Comparison of ENCODE assay signal across 32 mouse cellular contexts in the genomic region with DNA sequence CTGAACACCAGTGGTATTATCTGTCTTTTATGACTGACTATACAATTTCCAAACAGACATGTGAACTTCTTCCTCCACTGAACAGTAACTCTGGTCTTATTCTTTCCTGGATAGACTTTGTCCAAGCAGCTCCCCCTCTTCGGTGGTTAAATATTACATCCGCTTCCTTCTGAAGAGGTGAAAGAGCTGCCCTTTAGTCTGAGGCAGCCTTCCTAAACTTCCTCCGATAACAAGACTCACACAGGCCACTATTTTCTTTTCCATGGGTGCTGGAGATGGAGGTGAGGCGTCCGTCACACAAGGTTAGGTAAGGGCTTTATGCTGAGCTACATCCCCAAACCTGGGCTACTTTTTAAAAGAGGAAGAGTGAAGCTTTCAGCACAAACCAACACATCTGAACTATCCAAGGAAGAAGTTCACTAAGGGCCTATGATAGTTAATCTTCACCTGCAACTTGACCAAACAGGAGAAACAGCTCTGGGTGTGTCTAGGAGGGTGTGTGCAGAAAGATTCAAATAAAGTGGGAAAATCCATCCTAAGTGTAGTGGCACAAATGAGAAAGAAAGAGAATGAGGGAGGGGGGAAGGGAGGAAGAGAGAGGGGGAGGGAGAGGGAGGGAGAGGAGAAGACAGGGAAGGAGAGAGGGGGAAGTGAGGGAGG. TPM values are rescaled to one million over a fixed set of nuclear protein-coding genes. Genes with fewer than 3 reads are reported as not detected.
DNase-seq lines count a peak whose midpoint lies in the region; ATAC-seq and TF ChIP-seq lines count a peak whose summit lies in the region.
"Had no signal": no experiment of that assay in that cellular context is flagged by ENCODE, and none has a peak within 500 bp of the region (broad histone marks: within the 10 kb centered on the region; RNA-seq: fewer than 3 reads in every experiment).

No protein-coding gene starts in this region.

- H3K9me3 ChIP-seq in intestine, embryonic 16.5 days (ENCODE audit: control insufficient read depth, low read length): no peaks in the 10 kb centered on the region
- H3K9me3 ChIP-seq in stomach, postnatal 0 days (ENCODE audit: control insufficient read depth, low read length): no peaks in the 10 kb centered on the region
- H3K9me3 ChIP-seq: embryonic facial prominence, embryonic 12.5 days; heart, embryonic 10.5 days; liver, embryonic 13.5 days had no signal

- TF ChIP-seq POLR2A in heart, adult 2 months (IDR thresholded peaks at IDR 0.05; ENCODE audit: insufficient read depth, low read depth, low read length): no peak

- DNase-seq in kidney, adult 9 months: peak; percentile 92
- DNase-seq in kidney, postnatal 25 days: peak; percentile 45 to 63
- DNase-seq in stomach, postnatal 0 days (ENCODE audit: low spot score): no peak
- no peak for DNase-seq in T-cell, adult 2 months (ENCODE audit: low spot score)
- no peak for DNase-seq in cerebellum, adult 9-10 months
- DNase-seq in heart, adult 2 months: no peak
- DNase-seq: adrenal gland, adult 2 months; cerebellum, adult 11-12 months; cerebellum, postnatal 25 days; gastrocnemius, adult 2 months; heart, postnatal 4 days; layer of hippocampus, adult 9-11 months; liver, embryonic 13.5 days; lung, embryonic 14.5 days; midbrain, embryonic 14.5 days; right cerebral cortex, postnatal 25 days had no signal

- H3K79me2 ChIP-seq in heart, adult 2 months (replicated peaks; ENCODE audit: control insufficient read depth, insufficient read depth, low read length): no peaks in the 10 kb centered on the region

- H3K36me3 ChIP-seq in intestine, embryonic 16.5 days (ENCODE audit: control insufficient read depth, insufficient read depth, low read length): no peaks in the 10 kb centered on the region
- no peaks in the 10 kb centered on the region for H3K36me3 ChIP-seq in stomach, postnatal 0 days (ENCODE audit: control insufficient read depth, insufficient read depth, low read length)
- H3K36me3 ChIP-seq in heart, adult 2 months (ENCODE audit: control insufficient read depth, insufficient read depth, low read length): no peaks in the 10 kb centered on the region
- H3K36me3 ChIP-seq: embryonic facial prominence, embryonic 12.5 days; heart, embryonic 10.5 days; liver, embryonic 13.5 days had no signal

- no peak overlapping the region for H3K9ac ChIP-seq in intestine, embryonic 16.5 days (ENCODE audit: low read depth, low read length)
- H3K9ac ChIP-seq in stomach, postnatal 0 days (ENCODE audit: low read length): no peak overlapping the region
- no peak overlapping the region for H3K9ac ChIP-seq in heart, adult 2 months (ENCODE audit: low read depth, low read length)
- H3K9ac ChIP-seq: embryonic facial prominence, embryonic 12.5 days; hindbrain, embryonic 14.5 days; liver, embryonic 13.5 days; lung, embryonic 14.5 days had no signal

- intact Hi-C loops in heart, adult 2 months (cut with DNase I): no loop called here

- no peak for TF ChIP-seq CTCF in stomach, postnatal 0 days (IDR thresholded peaks at IDR 0.05; ENCODE audit: low read depth)
- TF ChIP-seq CTCF in heart, adult 2 months (IDR thresholded peaks at IDR 0.05): no peak

- peaks cover 5% of the 10 kb centered on the region; the same call in 1 of the 2 replicates for H3K4me1 ChIP-seq in intestine, embryonic 16.5 days (ENCODE audit: control insufficient read depth, insufficient read depth, low read length)
- H3K4me1 ChIP-seq in stomach, postnatal 0 days (replicated peaks; ENCODE audit: control insufficient read depth, insufficient read depth): no peaks in the 10 kb centered on the region
- H3K4me1 ChIP-seq in heart, adult 2 months (ENCODE audit: control insufficient read depth, insufficient read depth, low read length): no peaks in the 10 kb centered on the region
- H3K4me1 ChIP-seq: embryonic facial prominence, embryonic 12.5 days; liver, embryonic 13.5 days; megakaryocyte, embryonic 14.5 days had no signal

- peak overlapping the region; percentile 95 for H3K27ac ChIP-seq in intestine, embryonic 16.5 days (ENCODE audit: low read length)
- no peak overlapping the region for H3K27ac ChIP-seq in stomach, postnatal 0 days (replicated peaks)
- H3K27ac ChIP-seq in heart, adult 2 months: no peak overlapping the region
- H3K27ac ChIP-seq: embryonic facial prominence, embryonic 12.5 days; gastrocnemius, adult 2 months; heart, embryonic 10.5 days; hindbrain, embryonic 14.5 days; liver, embryonic 13.5 days had no signal

- peak; percentile 90 for ATAC-seq in intestine, embryonic 16.5 days
- peak; percentile 24; the same call in 1 of the 2 replicates for ATAC-seq in stomach, postnatal 0 days (ENCODE audit: low FRiP score, low TSS enrichment)
- ATAC-seq: inflammation-experienced regulatory T-cells, adult 6 months had no signal

- H3K4me2 ChIP-seq in intestine, embryonic 16.5 days (ENCODE audit: low read depth, low read length): 0 out of 2 replicates have a peak overlapping the region, but pooled peaks have one; percentile 28
- H3K4me2 ChIP-seq in stomach, postnatal 0 days (replicated peaks; ENCODE audit: low read depth): no peak overlapping the region
- H3K4me2 ChIP-seq: embryonic facial prominence, embryonic 12.5 days; hindbrain, embryonic 14.5 days; liver, embryonic 13.5 days; lung, embryonic 14.5 days had no signal

- no peak overlapping the region for H3K4me3 ChIP-seq in intestine, embryonic 16.5 days (ENCODE audit: low read length)
- no peak overlapping the region for H3K4me3 ChIP-seq in stomach, postnatal 0 days (ENCODE audit: low read depth, low read length)
- no peak overlapping the region for H3K4me3 ChIP-seq in heart, adult 2 months
- H3K4me3 ChIP-seq: embryonic facial prominence, embryonic 12.5 days; gastrocnemius, adult 2 months; heart, embryonic 10.5 days; liver, embryonic 13.5 days; megakaryocyte, embryonic 14.5 days had no signal

- WGBS in intestine, embryonic 16.5 days: 66% methylated on average over 5 of the region's 5 CpGs
- WGBS in stomach, postnatal 0 days: 65% methylated on average over 5 of the region's 5 CpGs
- WGBS in heart, adult 2 months: 65% methylated on average over 5 of the region's 5 CpGs

- no peaks in the 10 kb centered on the region for H3K27me3 ChIP-seq in intestine, embryonic 16.5 days (replicated peaks; ENCODE audit: control insufficient read depth, insufficient read depth, low read length)
- no peaks in the 10 kb centered on the region for H3K27me3 ChIP-seq in stomach, postnatal 0 days (ENCODE audit: control insufficient read depth, insufficient read depth, low read length)
- H3K27me3 ChIP-seq in heart, adult 2 months (ENCODE audit: control insufficient read depth, insufficient read depth, low read length): no peaks in the 10 kb centered on the region
- H3K27me3 ChIP-seq: embryonic facial prominence, embryonic 12.5 days; liver, embryonic 13.5 days; megakaryocyte, embryonic 14.5 days had no signal

- TF ChIP-seq EP300 in stomach, postnatal 0 days (optimal IDR thresholded peaks at IDR 0.05): no peak
- no peak for TF ChIP-seq EP300 in heart, adult 2 months (IDR thresholded peaks at IDR 0.05; ENCODE audit: insufficient read depth, low read depth, low read length)

RNA-seq across cellular contexts. Expression of gene Tmem174, which starts 1.4 kb away (rescaled TPM):
- polyA plus RNA-seq in intestine, embryonic 16.5 days (2015; fragmentation: Nextera tagmentation; extraction: Ambion mirVana): 0.07 and 0.10 TPM in 2 replicates
- polyA plus RNA-seq in stomach, postnatal 0 days (2015; fragmentation: Nextera tagmentation; extraction: Ambion mirVana): not detected in 2 replicates
- total RNA-seq in heart, adult 2 months (2021): not detected
- polyA plus RNA-seq in heart, adult 2 months (2012; rRNA removed): not detected in 2 replicates
- total RNA-seq: adrenal gland, adult 2 months; ES-E14; gastrocnemius, adult 2 months; heart, postnatal 4 days; left cerebral cortex, postnatal 36 days had no signal
- polyA plus RNA-seq: adrenal gland, adult 2 months; embryonic facial prominence, embryonic 12.5 days; forebrain, embryonic 11.5 days; gonadal fat pad, adult 2 months; heart, embryonic 16.5 days; hindbrain, embryonic 14.5 days; inflammation-experienced regulatory T-cells, adult 6 months; limb, embryonic 14.5 days; liver, embryonic 13.5 days; midbrain, embryonic 14.5 days; neural tube, embryonic 11.5 days; stomach, embryonic 14.5 days; thymus, postnatal 0 days; urinary bladder, adult 2 months had no signal

RNA-seq across cellular contexts. Expression of gene Tmem171, which starts 56.0 kb away (rescaled TPM):
- polyA plus RNA-seq in intestine, embryonic 16.5 days (2015; fragmentation: Nextera tagmentation; extraction: Ambion mirVana): 36.4 and 43.2 TPM in 2 replicates
- polyA plus RNA-seq in stomach, postnatal 0 days (2015; fragmentation: Nextera tagmentation; extraction: Ambion mirVana): 27.4 and 29.6 TPM in 2 replicates
- 1 to 10 TPM; 4.6 to 8.1 TPM for total RNA-seq in heart, adult 2 months (2021)
- 9.1 and 11.1 TPM in 2 replicates for polyA plus RNA-seq in heart, adult 2 months (2012; rRNA removed)
- total RNA-seq: ES-E14; left cerebral cortex, postnatal 36 days had no signal
- polyA plus RNA-seq: embryonic facial prominence, embryonic 12.5 days; forebrain, embryonic 11.5 days; hindbrain, embryonic 14.5 days; liver, embryonic 13.5 days; midbrain, embryonic 14.5 days; neural tube, embryonic 11.5 days had no signal

Comparison
In these comparisons a context has a peak if more than half of its experiments do, and no peak if none do; other contexts are left out.
1. DNase-seq: peak in kidney, adult 9 months (single experiment) and kidney, postnatal 25 days (2 of 2); none in stomach, postnatal 0 days (single experiment), T-cell, adult 2 months (single experiment), cerebellum, adult 9-10 months (single experiment) and heart, adult 2 months (0 of 2).